Mouse (Mus musculus) kidney, postnatal 14 days (tissue): ENCODE measurements around the gene Ppt1.
A peak's percentile ranks its signal among the peaks of the same experiment; 100 is the strongest.

Experiments used
- DNase-seq: peaks from one replicate; pipeline ENCODE4 v3.0.0; 2022; ENCODE audit warnings: mixed read lengths

Gene Ppt1

GRCm38 (mm10) chr4:122870741-122871140 is 34.7 kb downstream of the Ppt1 start:
- no peak for DNase-seq

DNA sequence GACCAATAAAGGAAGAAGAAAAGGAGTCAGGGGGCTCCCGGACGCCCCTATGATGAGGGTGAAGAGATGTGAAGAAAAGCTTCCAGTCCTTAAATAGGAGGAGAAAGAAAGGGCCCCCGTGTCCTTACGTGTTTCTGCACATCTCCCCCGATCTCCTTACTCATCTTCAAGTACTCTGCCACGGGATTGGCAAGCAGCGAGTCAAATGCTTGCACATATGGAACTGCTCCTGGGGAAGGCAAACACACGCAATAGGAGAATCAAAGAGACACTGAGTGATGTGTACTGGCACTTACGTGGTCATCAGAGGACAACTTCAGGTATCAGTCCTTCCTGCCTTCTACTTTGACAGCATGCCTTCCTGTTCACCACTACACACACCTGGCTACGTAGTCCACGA is 35.2 kb downstream of the Ppt1 start:
- no peak for DNase-seq

DNA sequence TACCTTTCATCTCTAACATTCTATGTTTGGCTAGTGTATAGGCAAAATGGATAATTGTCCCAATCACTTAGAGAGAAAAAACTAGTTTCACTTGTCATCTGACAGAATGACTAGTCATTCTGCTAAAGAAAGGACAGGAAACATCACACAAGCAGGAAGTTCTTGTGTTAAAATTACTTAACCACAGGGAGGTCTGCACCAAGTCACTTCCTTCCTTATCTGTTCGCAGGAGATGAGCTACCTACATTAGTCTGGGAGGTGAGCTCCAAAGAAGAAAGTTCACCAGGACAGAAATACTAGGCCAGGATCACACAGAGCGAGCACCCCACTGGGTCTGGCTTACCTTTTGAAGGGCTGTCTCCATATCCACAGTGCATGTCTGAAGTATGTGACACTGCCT is 35.9 kb downstream of the Ppt1 start:
- no peak for DNase-seq

DNA sequence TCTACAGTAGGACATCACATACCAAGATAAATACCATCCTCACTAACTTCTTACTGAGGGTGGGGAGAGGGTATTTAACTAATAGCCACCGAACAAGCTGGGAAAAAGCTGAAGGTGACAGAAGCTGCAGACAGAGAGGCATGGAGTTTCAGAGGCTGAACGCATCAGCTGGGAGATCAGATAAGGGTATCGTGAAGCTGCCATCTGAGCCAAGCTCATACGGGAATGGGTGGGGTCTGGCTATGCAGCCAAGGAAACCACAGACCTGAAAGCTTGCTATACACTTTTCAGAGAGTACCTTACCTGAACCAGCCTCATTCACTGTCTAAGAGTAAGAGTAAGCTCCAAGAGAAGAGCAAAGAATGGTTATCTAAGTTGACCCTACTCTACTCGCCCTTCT is 37.0 kb downstream of the Ppt1 start:
- DNase-seq: no peak

- no peak for DNase-seq
These were observed 37.5 kb downstream of the Ppt1 start for GRCm38 (mm10) chr4:122873512-122873911.

- no peak for DNase-seq
These were observed 42.5 kb downstream of the Ppt1 start for GRCm38 (mm10) chr4:122878333-122879070.

- no peak for DNase-seq
These were observed 46.5 kb downstream of the Ppt1 start for GRCm38 (mm10) chr4:122882544-122882943.

DNA sequence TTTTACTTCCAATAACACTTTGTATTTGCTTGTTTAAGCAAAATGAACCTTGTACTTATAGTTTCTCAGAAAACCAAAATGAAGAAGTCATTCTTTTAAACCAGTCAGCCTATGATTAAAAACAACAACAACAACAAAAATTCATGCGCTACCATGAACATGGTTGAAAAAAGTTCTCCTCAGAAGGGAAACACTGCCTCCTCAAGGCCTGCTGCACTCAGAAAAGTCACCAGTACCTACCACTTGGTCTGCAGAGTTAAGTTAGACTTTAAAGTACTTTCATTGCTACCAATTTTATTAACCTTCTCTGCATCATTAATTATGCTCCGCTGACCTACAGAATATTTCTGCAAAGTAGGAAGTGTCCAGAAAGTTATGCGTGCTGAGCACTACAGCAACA is 47.3 kb downstream of the Ppt1 start:
- DNase-seq: no peak

DNA sequence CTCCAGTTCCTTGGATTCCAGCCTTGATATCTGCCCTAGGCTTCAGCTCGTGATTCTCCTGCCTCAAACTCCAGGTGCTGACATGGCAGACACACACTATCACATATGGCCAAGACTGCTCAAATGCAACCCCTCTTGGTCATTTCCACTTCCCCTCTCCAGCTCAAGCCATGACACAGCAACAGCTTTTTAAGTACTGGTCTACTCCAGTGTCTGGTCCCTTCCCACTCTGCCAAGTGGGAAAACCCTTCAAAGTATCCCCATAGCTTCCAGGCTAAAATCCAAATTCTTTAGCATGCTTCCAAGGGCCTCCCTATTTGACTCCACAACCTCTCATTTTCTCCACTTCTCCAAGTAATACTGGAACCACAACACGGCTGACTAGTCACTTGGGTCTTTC is 48.0 kb downstream of the Ppt1 start:
- DNase-seq: no peak

GRCm38 (mm10) chr4:122884481-122885340 is 48.7 kb downstream of the Ppt1 start:
- DNase-seq: peak; percentile 26

DNA sequence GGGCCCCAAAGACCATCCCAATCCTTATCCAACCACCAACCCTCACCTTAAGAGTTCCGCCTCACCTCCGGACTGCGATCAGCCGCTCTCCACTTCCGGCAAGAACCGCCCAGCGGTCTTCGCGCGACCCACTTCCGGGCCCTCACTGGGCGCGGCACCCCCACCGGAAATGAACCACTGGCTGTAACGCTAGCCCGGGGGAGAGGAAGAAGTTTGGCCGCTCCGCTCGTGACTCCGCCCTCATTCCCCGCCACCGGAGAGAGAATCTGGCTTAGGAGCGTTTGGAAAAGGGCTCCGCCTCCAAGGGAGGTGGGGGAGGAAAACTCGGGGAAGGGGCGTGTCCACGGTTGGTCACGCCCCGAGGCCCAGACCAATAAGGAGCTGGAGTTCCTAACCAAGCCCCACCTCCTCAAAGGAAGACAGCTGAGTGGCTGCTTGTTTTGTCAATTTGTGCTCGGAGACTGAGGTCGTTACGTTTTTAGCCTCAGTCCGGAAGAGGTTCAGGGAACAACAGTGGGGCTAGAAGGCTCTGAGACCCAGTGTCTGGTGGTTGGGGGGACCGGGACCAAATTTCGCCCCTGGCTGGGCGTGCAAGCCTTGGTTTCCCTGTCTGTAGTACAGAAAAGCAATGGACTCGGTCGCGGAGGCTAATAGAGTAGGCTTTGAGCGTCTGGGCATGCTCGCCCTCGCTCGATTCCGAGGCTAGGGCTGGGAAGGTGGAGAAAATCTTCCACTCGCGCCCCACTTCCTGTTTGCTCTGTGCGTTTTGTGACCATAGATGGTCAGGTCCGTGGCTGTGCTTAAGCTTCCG is 49.9 kb downstream of the Ppt1 start, which contains the start of gene Cap1:
TSS of gene Cap1 (minus strand) at position 289 of the 811 bp plus-strand sequence.
- peak; percentile 99 for DNase-seq

- no peak for DNase-seq
These were observed 50.7 kb downstream of the Ppt1 start for GRCm38 (mm10) chr4:122886579-122887254.

GRCm38 (mm10) chr4:122887336-122887735 is 51.3 kb downstream of the Ppt1 start:
- DNase-seq: no peak

GRCm38 (mm10) chr4:122890881-122891481 is 54.9 kb downstream of the Ppt1 start:
- DNase-seq: peak; percentile 60

- DNase-seq: no peak
These were observed 55.6 kb downstream of the Ppt1 start for GRCm38 (mm10) chr4:122891597-122891996.

DNA sequence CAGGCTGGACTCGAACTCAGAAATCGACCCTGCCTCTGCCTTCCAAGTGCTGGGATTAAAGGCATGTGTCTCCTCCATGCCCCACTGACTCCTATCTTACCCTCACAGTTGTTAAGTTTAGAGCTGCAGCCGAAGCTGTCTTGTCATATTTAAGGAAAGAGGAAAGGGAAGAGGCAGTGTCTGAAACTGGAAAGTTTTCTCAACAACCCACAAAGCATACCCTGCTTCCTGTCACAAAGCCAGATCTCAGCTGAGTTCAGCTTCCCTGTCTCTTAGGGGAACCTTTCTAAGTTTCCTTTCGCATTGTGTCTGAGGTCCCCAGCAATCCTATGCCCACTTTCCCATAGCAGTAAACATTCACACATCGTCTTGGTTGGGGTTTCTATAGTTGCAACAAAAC is 56.1 kb downstream of the Ppt1 start:
- no peak for DNase-seq

DNA sequence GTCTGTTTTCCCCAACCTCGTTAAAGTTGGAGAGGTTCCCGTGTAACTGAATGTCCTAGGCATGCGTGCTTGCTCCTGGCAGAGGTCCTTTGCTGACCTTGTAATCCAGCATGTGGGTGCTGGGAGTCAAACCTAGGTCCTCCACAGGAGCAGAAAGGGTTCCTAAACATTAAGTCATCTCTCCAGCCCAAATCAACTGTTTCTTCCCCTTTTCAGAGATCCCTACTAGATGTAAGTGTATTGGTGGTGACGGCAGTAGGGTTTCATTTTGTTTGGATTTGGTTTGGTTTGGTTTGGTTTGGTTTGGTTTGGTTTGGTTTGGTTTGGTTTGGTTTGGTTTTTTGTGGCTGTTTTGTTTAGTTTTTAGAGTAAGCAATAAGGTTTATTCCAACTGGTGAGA is 61.7 kb downstream of the Ppt1 start:
- no peak for DNase-seq

- peak; percentile 74 for DNase-seq
These were observed 62.3 kb downstream of the Ppt1 start for GRCm38 (mm10) chr4:122898313-122898712.

DNA sequence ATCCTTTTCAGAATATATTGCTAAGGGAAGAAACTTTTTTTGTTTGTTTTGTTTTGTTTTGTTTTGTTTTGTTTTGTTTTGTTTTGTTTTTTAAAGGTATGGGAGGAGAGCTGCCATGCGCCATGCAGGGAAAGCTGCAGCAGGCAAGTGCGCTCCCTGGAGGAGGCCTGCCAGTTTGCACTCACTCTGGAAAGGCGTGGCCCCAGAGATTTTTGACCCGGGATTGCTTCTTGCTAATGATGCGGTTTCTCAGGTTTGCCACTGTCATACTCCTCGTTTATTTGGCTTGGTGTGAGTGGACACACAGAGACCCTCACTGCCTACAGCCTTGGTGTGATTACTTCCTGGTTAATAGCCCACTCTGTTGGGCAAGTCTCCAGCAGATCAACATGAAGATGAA is 66.1 kb downstream of the Ppt1 start:
- DNase-seq: no peak

DNA sequence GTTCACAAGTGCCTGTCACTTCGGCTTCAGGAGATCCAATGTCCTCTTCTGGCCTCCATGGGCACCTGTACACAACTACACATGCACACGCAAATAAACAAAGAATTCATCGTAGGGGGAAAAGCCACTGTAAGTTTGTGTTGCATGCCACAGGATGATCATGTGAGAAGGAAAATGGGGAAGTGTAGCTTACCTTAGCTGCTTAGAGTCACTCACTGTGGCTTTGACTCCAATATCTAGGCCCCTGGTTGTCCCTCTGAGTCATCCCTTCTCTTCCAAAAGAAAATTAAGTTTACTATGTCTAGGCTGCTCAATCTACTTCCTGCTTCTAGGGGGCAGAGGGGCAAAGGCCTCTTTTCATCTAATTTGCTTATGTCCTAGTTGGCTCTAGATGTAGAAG is 67.7 kb downstream of the Ppt1 start:
- DNase-seq: no peak

DNA sequence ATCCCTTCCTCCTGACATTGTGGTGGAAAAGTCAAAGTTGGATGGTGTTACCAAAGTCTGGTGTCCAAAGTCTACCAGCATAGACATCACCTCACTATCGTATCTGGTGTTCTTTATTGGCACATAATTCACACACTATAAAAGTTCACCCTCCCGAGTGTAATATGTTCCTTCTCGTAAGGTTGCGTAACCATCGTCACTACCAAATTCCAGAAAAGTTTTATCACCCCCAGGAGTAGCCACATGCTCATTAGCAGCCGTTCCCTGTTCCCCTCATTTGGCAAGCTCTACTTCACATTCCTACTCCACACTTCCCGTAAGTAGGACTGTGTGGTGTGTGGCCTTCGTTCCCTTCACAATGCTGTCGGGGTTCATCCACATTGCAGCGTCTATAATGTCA is 69.3 kb downstream of the Ppt1 start:
- DNase-seq: no peak
